Mouse (Mus musculus): Measurements from ENCODE around the gene Pigh.

GRCm38 (mm10) chr12:79055276-79055675, 34.2 kb downstream of the Pigh start:
- TF ChIP-seq CTCF (IDR thresholded peaks at IDR 0.05; ENCODE audit: control insufficient read depth, insufficient read depth, insufficient replicate concordance, low read depth, low read length) (no peak), POLR2A (IDR thresholded peaks at IDR 0.05; ENCODE audit: control insufficient read depth, low read depth, low read length) (no peak)
